Mouse (Mus musculus) hindbrain, embryonic 13.5 days (tissue): ENCODE results near the gene Ssbp3. TPM values are rescaled to one million over a fixed set of nuclear protein-coding genes. Genes with fewer than 3 reads are reported as not detected.

Source experiments
- ATAC-seq: fragments of 200-750 bp; cut with Nextera tagmentation; 2 replicates; pipeline ENCODE4 v1.8.0; 2017; ENCODE audit warnings: moderate TSS enrichment; ENCODE audit not compliant: low FRiP score
- H3K27ac ChIP-seq: fragments of 300-500 bp; sonication (generic); 2 replicates; pipeline ENCODE4 v1.5.1; 2015; ENCODE audit warnings: inconsistent platforms, mild to moderate bottlenecking, moderate library complexity
- H3K27me3 ChIP-seq: fragments of 300-500 bp; sonication (generic); 2 replicates; pipeline ENCODE4 v1.6.1; 2015; ENCODE audit warnings: mild to moderate bottlenecking, inconsistent platforms
- H3K36me3 ChIP-seq: fragments of 300-500 bp; sonication (generic); 2 replicates; pipeline ENCODE4 v1.6.1; 2015; ENCODE audit warnings: mild to moderate bottlenecking, inconsistent platforms
- H3K4me1 ChIP-seq: fragments of 300-500 bp; sonication (generic); replicated peaks from 2 replicates; pipeline ENCODE4 v1.6.1; 2015; ENCODE audit warnings: inconsistent platforms
- H3K4me2 ChIP-seq: fragments of 300-500 bp; sonication (generic); 2 replicates; pipeline ENCODE4 v1.6.1; 2015; ENCODE audit warnings: inconsistent platforms, mild to moderate bottlenecking, moderate library complexity
- H3K4me3 ChIP-seq: fragments of 300-500 bp; sonication (generic); 2 replicates; pipeline ENCODE4 v1.5.1; 2015; ENCODE audit warnings: mild to moderate bottlenecking, inconsistent platforms
- H3K9ac ChIP-seq: fragments of 300-500 bp; sonication (generic); 2 replicates; pipeline ENCODE4 v1.6.1; 2015; ENCODE audit warnings: mild to moderate bottlenecking, inconsistent platforms
- H3K9me3 ChIP-seq: fragments of 300-500 bp; sonication (generic); 2 replicates; pipeline ENCODE4 v1.6.1; 2016; ENCODE audit warnings: inconsistent platforms
- WGBS: fragments of 180-500 bp; shearing (Covaris S2); methylation state at CpG from one replicate; pipeline ENCODE4 v1.1.7; 2015; 5-methylcytosine and 5-hydroxymethylcytosine counted together
- polyA plus RNA-seq: library from polyadenylated mRNA; unstranded; fragments of >200 nt; fragmentation: Nextera tagmentation; extraction: Ambion mirVana; gene quantifications from 2 replicates; pipeline ENCODE4 v1.2.1, GENCODE M21; 2015

Ssbp3 gene
- polyA plus RNA-seq, 1 experiment from 2014 or later, result 179 TPM

DNA sequence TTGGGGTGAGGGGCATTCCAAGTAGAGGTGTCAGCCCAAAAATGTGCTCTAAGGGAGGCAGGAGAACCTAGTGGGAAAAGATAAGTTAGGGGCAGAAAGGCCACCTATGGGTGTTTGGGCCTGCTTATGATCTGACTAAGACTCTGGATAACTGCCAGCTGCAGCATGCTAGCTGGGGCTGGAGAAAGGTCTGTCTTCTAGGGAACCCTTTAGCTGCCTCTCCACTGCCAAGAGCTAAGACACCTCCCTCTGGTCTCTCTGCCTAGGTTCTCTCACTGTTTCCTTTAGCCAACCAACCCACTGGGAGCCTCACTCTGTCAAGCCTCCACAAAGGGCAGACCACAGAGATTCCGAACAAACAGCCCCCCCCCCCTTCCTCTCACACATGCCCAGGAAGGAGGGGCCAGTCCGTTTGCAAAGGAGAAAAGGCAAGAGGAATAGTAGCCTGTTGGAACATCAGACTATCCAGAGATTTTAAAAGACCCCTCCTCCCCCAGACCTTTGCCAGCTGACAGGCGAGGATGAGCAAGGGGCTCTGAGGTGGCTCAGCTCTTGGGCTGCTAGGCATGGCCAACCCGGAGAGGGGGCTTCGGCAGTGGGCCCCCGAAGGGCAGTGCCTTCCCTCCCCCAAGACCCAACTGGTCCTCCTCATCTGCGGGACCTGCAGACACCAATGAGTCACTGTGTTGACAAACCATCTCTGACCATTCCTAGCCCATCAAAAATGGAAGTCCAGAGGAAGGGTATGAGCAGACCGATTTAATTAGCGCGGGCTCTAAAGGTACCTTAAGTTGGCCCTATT lies 1.4 kb upstream of the Ssbp3 start:
- 7% methylated on average over 10 of the region's 10 CpGs for WGBS
- Histone ChIP-seq H3K4me1 (peaks cover 41% of the 10 kb centered on the region), H3K27ac (peak overlapping the region; percentile 100), H3K27me3 (no peaks in the 10 kb centered on the region), H3K9ac (peak overlapping the region; percentile 66), H3K4me2 (peak overlapping the region; percentile 97), H3K4me3 (peak overlapping the region; percentile 100; the same call in 1 of the 2 replicates), H3K9me3 (no peaks in the 10 kb centered on the region), H3K36me3 (peaks cover 6% of the 10 kb centered on the region; the same call in 1 of the 2 replicates)
- ATAC-seq, result peak; percentile 11; the same call in 1 of the 2 replicates

DNA sequence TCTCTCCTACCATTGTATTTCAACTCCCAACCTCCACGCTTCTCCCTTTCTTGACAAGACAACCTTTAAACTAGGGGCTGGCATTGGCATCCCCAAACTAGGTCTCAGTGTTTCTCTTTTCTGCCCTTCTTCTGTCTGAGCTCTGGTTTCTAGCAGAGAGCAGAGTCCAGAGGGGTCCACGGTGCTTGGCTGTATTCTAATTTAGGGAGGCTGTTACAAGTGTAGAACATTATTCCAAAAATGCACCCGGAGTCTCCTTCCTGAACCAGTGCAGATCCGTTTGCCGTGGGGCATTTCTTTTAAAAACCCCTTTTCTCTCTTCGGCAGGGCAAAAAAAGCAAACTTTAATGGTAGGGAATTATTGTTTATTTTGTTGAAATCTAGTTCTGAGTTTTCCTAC lies 704 bp upstream of the Ssbp3 start:
- no peak for ATAC-seq
- no peaks in the 10 kb centered on the region for H3K27me3 ChIP-seq
- H3K36me3 ChIP-seq, result peaks cover 9% of the 10 kb centered on the region; the same call in 1 of the 2 replicates
- H3K4me2 ChIP-seq, result peak overlapping the region; percentile 97
- H3K9ac ChIP-seq, result peak overlapping the region; percentile 66
- WGBS, result 0% methylated on average over 6 of the region's 6 CpGs
- peaks cover 48% of the 10 kb centered on the region for H3K4me1 ChIP-seq
- H3K4me3 ChIP-seq, result peak overlapping the region; percentile 100
- H3K27ac ChIP-seq, result peak overlapping the region; percentile 100
- no peaks in the 10 kb centered on the region for H3K9me3 ChIP-seq

DNA sequence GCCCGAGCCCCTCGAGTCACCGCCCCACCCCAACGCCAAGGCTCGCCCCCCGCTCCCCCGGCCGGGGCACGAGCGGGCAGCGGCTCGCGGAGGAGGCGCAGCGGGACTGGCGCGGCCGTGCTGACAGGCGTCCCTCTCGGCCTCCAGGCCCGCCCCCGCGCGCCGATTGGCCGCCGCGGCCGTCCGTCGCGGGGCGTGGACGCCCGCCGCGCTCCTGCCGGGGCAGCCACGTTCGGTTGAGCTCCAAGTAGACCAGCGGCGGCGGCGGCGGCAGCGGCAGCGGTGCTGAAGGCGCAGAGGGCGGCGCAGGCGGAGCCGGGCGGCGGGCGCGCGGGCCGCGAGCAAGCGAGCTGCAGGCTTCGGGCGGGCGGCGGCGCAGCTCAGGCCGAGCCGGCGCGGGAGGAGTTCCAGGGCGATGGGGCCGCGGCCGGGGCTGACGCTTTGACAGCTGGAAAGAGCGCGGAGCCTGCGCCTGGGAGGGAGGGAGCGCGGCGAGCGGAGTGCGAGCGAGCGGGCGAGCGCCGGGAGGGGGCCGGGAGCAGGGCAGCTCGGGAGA lies 823 bp downstream of the Ssbp3 start:
- under 1% methylated on average over 47 of the region's 89 CpGs for WGBS
- peaks cover 63% of the 10 kb centered on the region for H3K4me1 ChIP-seq

DNA sequence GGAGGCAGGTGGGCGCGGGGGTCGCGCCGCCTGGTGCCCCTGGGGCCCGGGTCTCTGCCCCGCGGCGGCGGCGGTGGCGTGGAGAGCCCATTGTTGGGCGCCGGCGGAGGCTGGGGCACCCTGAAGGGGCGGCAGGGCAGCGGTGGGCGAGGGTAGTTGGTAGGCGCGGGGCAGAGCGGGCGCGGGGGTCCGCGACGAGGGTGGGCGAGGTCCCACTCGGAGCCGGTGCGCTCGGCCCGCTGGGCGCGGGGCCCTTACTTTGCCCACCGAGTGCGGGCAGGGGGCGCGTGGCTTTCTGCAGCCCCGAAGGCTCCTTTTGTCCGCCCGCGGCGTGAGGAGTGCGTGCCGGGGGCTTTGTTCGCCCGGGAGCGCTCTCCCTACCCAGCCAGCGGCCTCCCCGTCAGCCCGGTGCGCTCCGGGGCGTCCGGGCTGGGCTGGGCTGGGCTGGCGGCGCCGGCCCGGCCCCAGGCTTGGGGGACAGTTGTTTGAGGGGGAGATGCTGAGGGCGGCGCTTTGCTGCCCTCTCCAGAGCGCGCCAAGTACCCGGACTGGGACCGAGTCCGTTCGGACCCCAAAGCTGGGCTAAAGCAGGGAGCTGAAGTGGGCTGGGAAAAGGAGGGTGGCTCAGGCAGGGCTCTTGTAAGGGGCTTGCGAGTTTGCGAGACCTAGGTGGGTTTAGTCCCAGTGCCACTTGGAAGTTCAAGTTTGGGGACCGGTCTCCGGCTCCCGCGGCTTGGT lies 1.6 kb downstream of the Ssbp3 start:
- Histone ChIP-seq H3K4me2 (peak overlapping the region; percentile 97), H3K9me3 (no peaks in the 10 kb centered on the region), H3K36me3 (peaks cover 33% of the 10 kb centered on the region), H3K27me3 (no peaks in the 10 kb centered on the region), H3K9ac (peak overlapping the region; percentile 100), H3K27ac (peak overlapping the region; percentile 100), H3K4me3 (peak overlapping the region; percentile 100), H3K4me1 (peaks cover 71% of the 10 kb centered on the region)
- peak; percentile 22; the same call in 1 of the 2 replicates for ATAC-seq
- WGBS, result under 1% methylated on average over 48 of the region's 73 CpGs

More for the DNA sequence above, 823 bp downstream of the Ssbp3 start:
- Histone ChIP-seq H3K9me3 (no peaks in the 10 kb centered on the region), H3K27me3 (no peaks in the 10 kb centered on the region), H3K9ac (peak overlapping the region; percentile 100), H3K4me3 (peak overlapping the region; percentile 100), H3K36me3 (peaks cover 25% of the 10 kb centered on the region), H3K27ac (peak overlapping the region; percentile 100), H3K4me2 (peak overlapping the region; percentile 97)
- peak; percentile 86 for ATAC-seq

DNA sequence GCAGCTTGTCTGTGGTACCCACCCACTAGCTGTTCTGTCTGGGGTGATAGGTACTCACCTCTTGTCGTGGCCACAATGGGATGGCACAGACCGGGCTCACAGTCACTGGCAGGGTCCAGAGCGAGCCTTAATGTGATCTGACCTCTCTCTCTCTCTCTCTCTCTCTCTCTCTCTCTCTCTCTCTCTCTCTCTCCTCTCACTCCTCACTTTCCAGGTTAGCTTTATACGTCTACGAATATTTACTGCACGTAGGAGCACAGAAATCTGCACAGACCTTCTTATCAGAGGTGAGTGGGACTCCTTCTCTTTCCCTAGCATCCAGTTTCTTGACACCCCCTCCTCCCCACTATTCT lies 2.2 kb downstream of the Ssbp3 start:
- peak overlapping the region; percentile 97 for H3K4me2 ChIP-seq
- ATAC-seq, result no peak
- peaks cover 38% of the 10 kb centered on the region for H3K36me3 ChIP-seq
- peak overlapping the region; percentile 100 for H3K4me3 ChIP-seq
- peaks cover 71% of the 10 kb centered on the region for H3K4me1 ChIP-seq
- no peaks in the 10 kb centered on the region for H3K27me3 ChIP-seq
- peak overlapping the region; percentile 100 for H3K9ac ChIP-seq
- peak overlapping the region; percentile 100 for H3K27ac ChIP-seq
- H3K9me3 ChIP-seq, result no peaks in the 10 kb centered on the region
- 4% methylated on average over 6 of the region's 6 CpGs for WGBS

DNA sequence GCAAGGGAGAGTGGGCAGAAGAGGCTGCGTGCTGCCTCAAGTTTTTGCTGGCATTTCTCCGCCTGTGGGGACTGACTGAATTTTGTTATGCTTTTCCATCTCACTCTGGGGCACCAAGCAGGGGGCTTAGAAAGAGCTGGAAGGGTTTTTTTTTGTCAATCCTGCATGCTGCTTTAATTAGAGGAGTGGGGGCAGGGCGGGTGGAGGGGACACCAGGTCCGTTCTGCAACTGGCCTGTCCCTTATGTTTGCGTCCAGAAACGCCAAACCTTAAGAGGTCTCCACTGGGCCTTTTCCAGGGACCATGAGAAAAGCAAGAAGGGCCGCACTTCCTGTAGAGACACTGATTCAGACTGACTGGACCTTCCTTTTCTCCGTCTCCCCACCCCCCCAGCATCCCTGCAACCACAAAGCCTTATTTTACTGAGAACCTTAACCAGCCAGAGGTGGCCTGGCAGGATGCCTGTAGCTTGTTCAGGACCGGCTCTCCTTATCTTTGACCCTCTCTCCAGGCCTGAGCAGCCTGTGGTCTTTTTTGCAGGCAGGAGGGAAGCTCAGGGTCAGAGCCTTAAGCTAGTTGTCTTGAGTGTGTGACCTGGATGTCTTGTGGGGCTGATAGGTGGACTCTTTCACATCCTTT lies 3.0 kb downstream of the Ssbp3 start:
- H3K4me3 ChIP-seq, result peak overlapping the region; percentile 100
- 20% methylated on average over 9 of the region's 9 CpGs for WGBS
- H3K27me3 ChIP-seq, result no peaks in the 10 kb centered on the region
- peaks cover 46% of the 10 kb centered on the region for H3K36me3 ChIP-seq
- H3K9ac ChIP-seq, result peak overlapping the region; percentile 100
- peak overlapping the region; percentile 12; the same call in 1 of the 2 replicates for H3K27ac ChIP-seq
- H3K4me2 ChIP-seq, result peak overlapping the region; percentile 97
- peaks cover 69% of the 10 kb centered on the region for H3K4me1 ChIP-seq
- no peaks in the 10 kb centered on the region for H3K9me3 ChIP-seq
- ATAC-seq, result no peak

DNA sequence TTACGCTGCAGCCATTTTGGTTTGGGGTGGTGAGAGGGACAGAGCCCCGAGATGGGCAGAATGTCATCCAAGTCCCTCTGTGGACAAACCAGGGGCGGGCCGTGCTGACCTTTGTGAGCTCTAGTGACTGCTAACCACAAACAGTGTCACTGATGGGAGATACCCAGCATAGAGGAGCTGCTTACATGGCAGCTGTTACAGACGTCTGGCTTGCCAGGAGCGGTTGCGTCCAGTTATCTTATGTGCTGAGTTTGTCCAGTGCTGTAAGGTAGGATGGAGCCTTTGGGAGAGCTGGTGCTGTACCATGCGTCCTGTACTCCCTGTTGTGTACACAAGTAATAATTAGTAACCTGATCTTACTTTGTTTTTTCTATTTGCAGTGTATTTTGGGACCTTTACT lies 4.8 kb downstream of the Ssbp3 start:
- H3K4me3 ChIP-seq, result peak overlapping the region; percentile 100
- no peaks in the 10 kb centered on the region for H3K27me3 ChIP-seq
- no peak overlapping the region for H3K27ac ChIP-seq
- peaks cover 66% of the 10 kb centered on the region for H3K4me1 ChIP-seq
- WGBS, result 72% methylated on average over 8 of the region's 8 CpGs
- no peaks in the 10 kb centered on the region for H3K9me3 ChIP-seq
- peak overlapping the region; percentile 97 for H3K4me2 ChIP-seq
- peak overlapping the region; percentile 100 for H3K9ac ChIP-seq
- H3K36me3 ChIP-seq, result peaks cover 63% of the 10 kb centered on the region
- no peak for ATAC-seq

DNA sequence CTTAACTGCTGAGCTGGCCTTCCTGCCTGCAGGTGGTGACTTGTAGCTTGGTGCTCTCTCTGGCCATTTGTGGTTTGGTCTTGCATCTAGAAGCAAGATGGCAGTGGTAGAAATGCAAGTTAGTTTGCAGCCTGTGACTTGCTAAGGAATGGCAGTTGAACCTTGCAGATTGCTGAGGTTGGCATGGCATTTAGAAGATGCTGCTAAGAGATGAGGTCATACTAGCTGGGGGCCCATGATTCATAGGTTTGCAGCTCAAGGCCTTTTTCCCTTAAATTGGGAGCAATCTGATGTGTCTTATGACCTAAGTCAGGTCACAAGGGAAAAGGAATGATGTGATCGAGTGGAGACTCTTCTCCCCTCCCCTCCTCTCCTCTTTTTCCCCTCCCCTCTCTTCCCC lies 7.8 kb downstream of the Ssbp3 start:
- H3K4me1 ChIP-seq, result peaks cover 91% of the 10 kb centered on the region
- H3K27ac ChIP-seq, result no peak overlapping the region
- no peak overlapping the region for H3K4me3 ChIP-seq
- no peaks in the 10 kb centered on the region for H3K27me3 ChIP-seq
- no peak overlapping the region for H3K9ac ChIP-seq
- no peak overlapping the region for H3K4me2 ChIP-seq
- no peak for ATAC-seq
- peaks cover 92% of the 10 kb centered on the region for H3K36me3 ChIP-seq
- H3K9me3 ChIP-seq, result no peaks in the 10 kb centered on the region
- 61% methylated on average over 1 of the region's 1 CpGs for WGBS

DNA sequence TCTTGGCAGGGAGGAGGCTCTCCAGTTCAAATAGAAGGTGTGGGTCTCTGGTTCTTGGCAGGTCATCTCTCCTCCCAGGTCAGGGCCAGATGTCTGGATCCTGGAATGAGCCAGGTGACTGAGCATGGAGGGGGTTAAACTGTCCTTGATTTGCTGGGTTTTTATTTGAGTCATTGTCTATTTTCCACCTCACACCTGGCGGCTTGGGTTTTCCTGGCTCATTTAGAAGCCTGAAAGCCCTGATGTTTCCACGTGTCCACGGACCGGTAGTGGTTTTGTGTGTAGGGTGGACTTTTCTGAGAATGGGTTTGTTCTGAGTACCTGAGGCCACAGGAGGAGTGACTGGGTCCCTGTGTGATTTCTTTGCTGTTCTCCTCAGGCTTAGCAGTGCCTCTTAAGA lies 9.6 kb downstream of the Ssbp3 start:
- Histone ChIP-seq H3K36me3 (peaks cover 98% of the 10 kb centered on the region), H3K4me1 (peaks cover 91% of the 10 kb centered on the region), H3K4me3 (no peak overlapping the region), H3K27me3 (no peaks in the 10 kb centered on the region), H3K9me3 (no peaks in the 10 kb centered on the region), H3K27ac (no peak overlapping the region), H3K9ac (0 out of 2 replicates have a peak overlapping the region, but pooled peaks have one; percentile 1), H3K4me2 (no peak overlapping the region)
- ATAC-seq, result no peak
- WGBS, result 94% methylated on average over 4 of the region's 4 CpGs

DNA sequence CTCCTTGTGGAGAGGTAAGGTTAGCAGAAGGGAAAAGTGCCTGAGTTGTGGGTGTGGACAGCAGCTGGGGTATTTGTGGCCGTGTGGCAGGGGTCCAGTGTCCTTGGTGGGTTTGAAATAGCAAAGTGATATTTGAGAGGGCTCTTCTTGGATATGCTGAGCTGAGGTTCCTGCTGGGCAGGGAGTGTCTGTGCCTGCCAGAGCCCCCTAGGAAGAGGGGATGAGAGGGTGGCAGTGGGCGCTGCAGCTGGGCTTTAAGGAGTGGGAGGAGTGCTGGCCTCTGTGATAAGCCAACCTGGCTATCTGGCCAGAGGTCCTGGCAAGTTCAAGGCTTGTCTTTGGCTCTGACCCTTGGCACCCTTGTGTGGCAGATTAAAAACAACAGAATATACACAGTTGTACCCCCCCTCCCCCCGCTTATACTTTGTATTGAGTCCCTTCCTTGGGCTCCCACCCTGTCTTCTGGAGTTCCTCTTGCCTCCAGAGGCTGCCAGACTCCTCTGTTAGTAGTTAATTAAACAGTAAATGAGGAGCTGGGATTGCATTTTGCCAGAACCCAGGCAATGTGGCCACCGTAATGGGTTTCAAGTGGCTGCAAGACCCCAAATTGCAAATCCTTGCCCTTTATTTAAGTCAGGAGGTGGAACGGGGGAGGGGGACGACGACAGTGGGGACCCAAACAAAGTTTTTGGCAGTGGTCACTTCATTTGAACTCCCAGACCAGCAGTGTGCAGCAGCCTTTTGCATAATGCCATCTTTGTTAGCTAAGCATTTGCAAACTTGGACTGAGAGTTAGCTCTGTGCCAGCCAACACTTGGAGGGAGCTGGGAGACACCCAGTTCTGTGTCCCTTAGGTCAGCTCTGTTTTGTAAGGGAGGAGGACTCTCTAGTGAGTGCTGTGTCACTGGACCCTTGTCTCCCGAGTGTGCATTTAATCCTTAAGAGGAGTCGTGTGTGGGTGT lies 11.2 kb downstream of the Ssbp3 start:
- peaks cover 97% of the 10 kb centered on the region for H3K36me3 ChIP-seq
- peak overlapping the region; percentile 39; the same call in 1 of the 2 replicates for H3K9ac ChIP-seq
- H3K4me1 ChIP-seq, result peaks cover 91% of the 10 kb centered on the region
- no peak overlapping the region for H3K4me3 ChIP-seq
- peak overlapping the region; percentile 44 for H3K27ac ChIP-seq
- H3K4me2 ChIP-seq, result no peak overlapping the region
- no peaks in the 10 kb centered on the region for H3K9me3 ChIP-seq
- WGBS, result 62% methylated on average over 9 of the region's 9 CpGs
- ATAC-seq, result no peak
- no peaks in the 10 kb centered on the region for H3K27me3 ChIP-seq

DNA sequence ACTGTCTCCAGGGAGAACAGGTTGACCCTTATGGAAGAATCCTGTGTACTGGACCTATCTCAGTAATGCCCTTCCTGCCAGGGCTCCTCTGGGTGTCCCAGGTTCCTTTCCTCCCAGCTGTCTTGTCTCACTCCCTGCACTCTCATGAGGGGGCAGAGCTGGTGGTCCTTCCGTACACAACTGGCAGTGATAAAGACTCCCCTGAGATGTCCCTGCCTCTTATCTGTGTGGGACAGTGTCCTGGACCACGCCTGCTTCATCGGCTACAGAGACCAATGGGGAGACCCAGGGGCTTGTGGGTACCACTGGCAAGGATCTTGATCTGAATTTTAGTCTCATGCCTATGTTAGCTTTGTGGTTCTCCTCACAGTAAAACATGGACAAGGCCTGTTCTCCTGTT lies 12.4 kb downstream of the Ssbp3 start:
- Histone ChIP-seq H3K4me3 (no peak overlapping the region), H3K9me3 (no peaks in the 10 kb centered on the region), H3K27ac (no peak overlapping the region), H3K36me3 (peaks cover 88% of the 10 kb centered on the region), H3K4me2 (no peak overlapping the region), H3K27me3 (no peaks in the 10 kb centered on the region), H3K4me1 (peaks cover 88% of the 10 kb centered on the region), H3K9ac (no peak overlapping the region; the same call in 1 of the 2 replicates)
- ATAC-seq, result no peak
- 62% methylated on average over 3 of the region's 3 CpGs for WGBS
